Mouse (Mus musculus): ENCODE results near the gene Tbx2.

Gene Tbx2

GRCm38 (mm10) chr11:85839258-85840030 lies 7.1 kb downstream of the Tbx2 start:
- no peak for DNase-seq (ENCODE audit: low read depth in 1 of 2, low spot score in 2 of 2)

GRCm38 (mm10) chr11:85840031-85840802 lies 7.9 kb downstream of the Tbx2 start:
- no peak for DNase-seq (ENCODE audit: low read depth in 1 of 2, low spot score in 2 of 2)

GRCm38 (mm10) chr11:85840803-85841145 lies 8.4 kb downstream of the Tbx2 start:
- no peak for DNase-seq (ENCODE audit: low read depth in 1 of 2, low spot score in 2 of 2)

GRCm38 (mm10) chr11:85841211-85841681 lies 8.9 kb downstream of the Tbx2 start:
- no peak for DNase-seq (ENCODE audit: low read depth in 1 of 2, low spot score in 2 of 2)

GRCm38 (mm10) chr11:85841980-85842379 lies 9.6 kb downstream of the Tbx2 start:
- no peak for DNase-seq (ENCODE audit: low read depth in 1 of 2, low spot score in 2 of 2)

- DNase-seq (ENCODE audit: low read depth in 1 of 2, low spot score in 2 of 2), result no peak
These were observed 10.4 kb downstream of the Tbx2 start for GRCm38 (mm10) chr11:85842596-85843346.

- DNase-seq (ENCODE audit: low read depth in 1 of 2, low spot score in 2 of 2), result no peak
These were observed 11.0 kb downstream of the Tbx2 start for GRCm38 (mm10) chr11:85843347-85843692.

- DNase-seq (ENCODE audit: low read depth in 1 of 2, low spot score in 2 of 2), result no peak
These were observed 12.0 kb downstream of the Tbx2 start for GRCm38 (mm10) chr11:85844144-85844965.

- no peak for DNase-seq (ENCODE audit: low read depth in 1 of 2, low spot score in 2 of 2)
These were observed 12.6 kb downstream of the Tbx2 start for GRCm38 (mm10) chr11:85844971-85845370.

- DNase-seq (ENCODE audit: low read depth in 1 of 2, low spot score in 2 of 2), result no peak
These were observed 13.6 kb downstream of the Tbx2 start for GRCm38 (mm10) chr11:85845921-85846320.

GRCm38 (mm10) chr11:85846509-85846908 lies 14.2 kb downstream of the Tbx2 start:
- no peak for DNase-seq (ENCODE audit: low read depth in 1 of 2, low spot score in 2 of 2)

- DNase-seq (ENCODE audit: low read depth in 1 of 2, low spot score in 2 of 2), result no peak
These were observed 16.7 kb downstream of the Tbx2 start for GRCm38 (mm10) chr11:85849037-85849436.

- no peak for DNase-seq (ENCODE audit: low read depth in 1 of 2, low spot score in 2 of 2)
These were observed 17.9 kb downstream of the Tbx2 start, which contains the start of gene Gm11444 for GRCm38 (mm10) chr11:85850233-85850632. TSS of gene Gm11444 (minus strand) at chr11:85850333.

- no peak for DNase-seq (ENCODE audit: low read depth in 1 of 2, low spot score in 2 of 2)
These were observed 18.4 kb downstream of the Tbx2 start for GRCm38 (mm10) chr11:85850758-85851157.

GRCm38 (mm10) chr11:85857997-85858698 lies 25.8 kb downstream of the Tbx2 start:
- no peak for DNase-seq (ENCODE audit: low read depth in 1 of 2, low spot score in 2 of 2)

- no peak for DNase-seq (ENCODE audit: low read depth in 1 of 2, low spot score in 2 of 2)
These were observed 32.0 kb downstream of the Tbx2 start for GRCm38 (mm10) chr11:85864363-85864762.

- no peak for DNase-seq (ENCODE audit: low read depth in 1 of 2, low spot score in 2 of 2)
These were observed 43.9 kb downstream of the Tbx2 start for GRCm38 (mm10) chr11:85876059-85876788.

GRCm38 (mm10) chr11:85884498-85884897 lies 52.1 kb downstream of the Tbx2 start:
- DNase-seq (ENCODE audit: low read depth in 1 of 2, low spot score in 2 of 2), result no peak

GRCm38 (mm10) chr11:85885665-85886428 lies 53.5 kb downstream of the Tbx2 start, which contains the start of gene Tbx4:
TSS of gene Tbx4 (plus strand) at chr11:85886422.
- DNase-seq (ENCODE audit: low read depth in 1 of 2, low spot score in 2 of 2), result no peak

All from monocyte, adult 2 months (primary cell).